Mouse (Mus musculus): ENCODE measurements around the gene Lmntd2. TPM values are rescaled to one million over a fixed set of nuclear protein-coding genes. Genes with fewer than 3 reads are reported as not detected.

Gene Lmntd2
- polyA plus RNA-seq, 1 experiment from 2014 or later = 2.7 TPM

DNA sequence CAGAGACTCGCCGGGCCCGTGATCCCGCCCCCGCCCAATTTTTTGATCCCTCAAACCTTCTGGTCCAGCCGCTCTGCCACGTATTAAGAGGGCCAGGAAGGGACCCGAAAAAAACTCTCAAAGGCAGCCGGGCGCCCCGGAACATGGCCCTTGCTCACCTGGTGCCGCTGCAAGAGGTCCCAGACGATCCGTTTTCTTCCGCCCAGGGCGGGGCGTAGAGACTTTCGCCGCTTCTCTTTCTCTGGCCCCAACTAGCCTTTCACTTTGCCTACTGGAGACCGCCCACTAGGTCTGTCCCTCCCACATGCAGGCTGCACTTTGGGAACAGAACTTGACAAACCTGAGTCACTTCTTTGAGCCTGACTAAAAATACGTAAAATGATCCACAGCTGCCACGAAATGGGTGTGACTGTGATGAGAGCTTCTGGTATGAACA, 45.3 kb downstream of the Lmntd2 start:
- no peaks in the 10 kb centered on the region for H3K27me3 ChIP-seq (ENCODE audit: control insufficient read depth, insufficient read depth, low read length)
- H3K9ac ChIP-seq (ENCODE audit: low read length) = peak overlapping the region; percentile 76
- H3K4me3 ChIP-seq (ENCODE audit: low read depth, low read length) = peak overlapping the region; percentile 59
- peaks cover 11% of the 10 kb centered on the region; the same call in 1 of the 2 replicates for H3K36me3 ChIP-seq (ENCODE audit: control insufficient read depth, insufficient read depth, low read length)
- peak overlapping the region; percentile 74 for H3K4me2 ChIP-seq (replicated peaks; ENCODE audit: low read depth)
- TF ChIP-seq EP300 (optimal IDR thresholded peaks at IDR 0.05) (peak; percentile 60), CTCF (IDR thresholded peaks at IDR 0.05; ENCODE audit: low read depth) (no peak)
- WGBS = under 1% methylated on average over 22 of the region's 22 CpGs
- H3K27ac ChIP-seq (replicated peaks) = peak overlapping the region; percentile 93
- peak; percentile 86 for DNase-seq (ENCODE audit: low spot score)
- ATAC-seq (ENCODE audit: low FRiP score, low TSS enrichment) = peak; percentile 50
- H3K9me3 ChIP-seq (ENCODE audit: control insufficient read depth, low read length) = no peaks in the 10 kb centered on the region
- H3K4me1 ChIP-seq (replicated peaks; ENCODE audit: control insufficient read depth, insufficient read depth) = peaks cover 9% of the 10 kb centered on the region

GRCm38 (mm10) chr7:141167901-141168517, 45.9 kb downstream of the Lmntd2 start:
- Histone ChIP-seq H3K27me3 (ENCODE audit: control insufficient read depth, insufficient read depth, low read length) (no peaks in the 10 kb centered on the region), H3K4me1 (replicated peaks; ENCODE audit: control insufficient read depth, insufficient read depth) (peaks cover 9% of the 10 kb centered on the region), H3K9me3 (ENCODE audit: control insufficient read depth, low read length) (no peaks in the 10 kb centered on the region), H3K36me3 (ENCODE audit: control insufficient read depth, insufficient read depth, low read length) (peaks cover 14% of the 10 kb centered on the region), H3K9ac (ENCODE audit: low read length) (peak overlapping the region; percentile 76), H3K27ac (replicated peaks) (peak overlapping the region; percentile 93), H3K4me2 (replicated peaks; ENCODE audit: low read depth) (peak overlapping the region; percentile 74), H3K4me3 (ENCODE audit: low read depth, low read length) (peak overlapping the region; percentile 59)
- DNase-seq (ENCODE audit: low spot score) (peak; percentile 79), ATAC-seq (ENCODE audit: low FRiP score, low TSS enrichment) (peak; percentile 63)
- TF ChIP-seq CTCF (IDR thresholded peaks at IDR 0.05; ENCODE audit: low read depth) (no peak), EP300 (optimal IDR thresholded peaks at IDR 0.05) (no peak)
- 6% methylated on average over 7 of the region's 7 CpGs for WGBS

DNA sequence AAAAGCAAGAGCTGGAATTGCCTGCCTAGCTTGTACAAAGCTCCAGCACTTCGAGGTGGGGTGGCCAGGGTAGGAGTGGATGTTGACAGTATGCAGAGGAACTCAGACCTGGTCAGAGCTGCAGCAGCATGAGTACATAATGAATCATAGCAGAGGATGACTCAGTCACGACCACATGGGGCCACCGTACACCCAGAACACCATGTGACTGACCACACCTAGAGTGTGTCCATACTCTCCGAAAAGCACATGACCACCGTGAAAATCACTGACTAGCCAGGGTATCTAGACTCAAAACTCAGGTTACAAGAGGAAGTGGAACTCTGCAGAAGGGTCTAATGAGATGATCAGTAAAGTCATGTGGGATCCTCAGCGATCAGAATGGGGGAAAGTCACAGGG, 49.0 kb downstream of the Lmntd2 start:
- Histone ChIP-seq H3K4me3 (ENCODE audit: low read depth, low read length) (no peak overlapping the region), H3K4me1 (replicated peaks; ENCODE audit: control insufficient read depth, insufficient read depth) (peaks cover 9% of the 10 kb centered on the region), H3K36me3 (ENCODE audit: control insufficient read depth, insufficient read depth, low read length) (peaks cover 33% of the 10 kb centered on the region), H3K9ac (ENCODE audit: low read length) (no peak overlapping the region), H3K9me3 (ENCODE audit: control insufficient read depth, low read length) (no peaks in the 10 kb centered on the region), H3K27ac (replicated peaks) (peak overlapping the region; percentile 80), H3K4me2 (replicated peaks; ENCODE audit: low read depth) (no peak overlapping the region), H3K27me3 (ENCODE audit: control insufficient read depth, insufficient read depth, low read length) (no peaks in the 10 kb centered on the region)
- ATAC-seq (ENCODE audit: low FRiP score, low TSS enrichment) (peak; percentile 93), DNase-seq (ENCODE audit: low spot score) (peak; percentile 86)
- 59% methylated on average over 6 of the region's 6 CpGs for whole genome bisulfite sequencing
- no peak for TF ChIP-seq CTCF (IDR thresholded peaks at IDR 0.05; ENCODE audit: low read depth)
- no peak for TF ChIP-seq EP300 (optimal IDR thresholded peaks at IDR 0.05)

GRCm38 (mm10) chr7:141164397-141164796, 49.5 kb downstream of the Lmntd2 start:
- ATAC-seq (ENCODE audit: low FRiP score, low TSS enrichment) = peak; percentile 25; the same call in 1 of the 2 replicates
- H3K4me3 ChIP-seq (ENCODE audit: low read depth, low read length) = no peak overlapping the region
- peak overlapping the region; percentile 80 for H3K27ac ChIP-seq (replicated peaks)
- H3K27me3 ChIP-seq (ENCODE audit: control insufficient read depth, insufficient read depth, low read length) = no peaks in the 10 kb centered on the region
- H3K4me1 ChIP-seq (replicated peaks; ENCODE audit: control insufficient read depth, insufficient read depth) = peaks cover 9% of the 10 kb centered on the region
- no peaks in the 10 kb centered on the region for H3K9me3 ChIP-seq (ENCODE audit: control insufficient read depth, low read length)
- H3K9ac ChIP-seq (ENCODE audit: low read length) = no peak overlapping the region
- WGBS = 83% methylated on average over 7 of the region's 7 CpGs
- no peak for TF ChIP-seq EP300 (optimal IDR thresholded peaks at IDR 0.05)
- no peak for TF ChIP-seq CTCF (IDR thresholded peaks at IDR 0.05; ENCODE audit: low read depth)
- no peak overlapping the region for H3K4me2 ChIP-seq (replicated peaks; ENCODE audit: low read depth)
- peaks cover 33% of the 10 kb centered on the region for H3K36me3 ChIP-seq (ENCODE audit: control insufficient read depth, insufficient read depth, low read length)
- no peak for DNase-seq (ENCODE audit: low spot score)

MicroRNAs within 50 kb of the gene (microRNA counts, 519-probe panel; counts per million panel counts)
- microRNA mmu-miR-210 = 5,661 counts per million, percentile 67 among the panel's probes with 10 or more counts

Small RNAs within 50 kb of the gene (microRNA-seq; reads per million reads assigned to microRNA genes)
- 1,168 reads per million, percentile 74 among the genes with 10 or more reads in this experiment for gene Mir210

Other genes starting within 250 kb of the Lmntd2 start
- gene Ifitm1, start 246.9 kb downstream of the Lmntd2 start, polyA plus RNA-seq (2015; fragmentation: Nextera tagmentation; extraction: Ambion mirVana) = 162 and 173 TPM in 2 replicates
- 350 and 450 TPM in 2 replicates for gene Ifitm3, start 203.3 kb downstream of the Lmntd2 start, polyA plus RNA-seq (2015; fragmentation: Nextera tagmentation; extraction: Ambion mirVana)
- gene Ifitm6, start 196.2 kb downstream of the Lmntd2 start, polyA plus RNA-seq (2015; fragmentation: Nextera tagmentation; extraction: Ambion mirVana) = 0.40 and 0.63 TPM in 2 replicates
- not detected in 2 replicates for gene Gm17387, start 184.9 kb downstream of the Lmntd2 start, polyA plus RNA-seq (2015; fragmentation: Nextera tagmentation; extraction: Ambion mirVana)
- gene B4galnt4, start 153.0 kb downstream of the Lmntd2 start, polyA plus RNA-seq (2015; fragmentation: Nextera tagmentation; extraction: Ambion mirVana) = 1.2 and 1.5 TPM in 2 replicates
- gene Pkp3, start 135.9 kb downstream of the Lmntd2 start, polyA plus RNA-seq (2015; fragmentation: Nextera tagmentation; extraction: Ambion mirVana) = 97.9 and 105 TPM in 2 replicates
- 12.6 and 14.0 TPM in 2 replicates for gene Sigirr, start 113.5 kb downstream of the Lmntd2 start, polyA plus RNA-seq (2015; fragmentation: Nextera tagmentation; extraction: Ambion mirVana)
- 17.9 and 20.4 TPM in 2 replicates for gene Ano9, start 96.3 kb downstream of the Lmntd2 start, polyA plus RNA-seq (2015; fragmentation: Nextera tagmentation; extraction: Ambion mirVana)
- gene Ptdss2, start 91.7 kb downstream of the Lmntd2 start, polyA plus RNA-seq (2015; fragmentation: Nextera tagmentation; extraction: Ambion mirVana) = 21.6 and 22.9 TPM in 2 replicates
- 216 and 220 TPM in 2 replicates for gene Rnh1, start 41.2 kb downstream of the Lmntd2 start, polyA plus RNA-seq (2015; fragmentation: Nextera tagmentation; extraction: Ambion mirVana)
- 118 and 125 TPM in 2 replicates for gene Hras, start 20.1 kb downstream of the Lmntd2 start, polyA plus RNA-seq (2015; fragmentation: Nextera tagmentation; extraction: Ambion mirVana)
- 2.8 and 3.5 TPM in 2 replicates for gene Lrrc56, start 19.9 kb downstream of the Lmntd2 start, polyA plus RNA-seq (2015; fragmentation: Nextera tagmentation; extraction: Ambion mirVana)
- 84.2 and 105 TPM in 2 replicates for gene Rassf7, start 1.8 kb upstream of the Lmntd2 start, polyA plus RNA-seq (2015; fragmentation: Nextera tagmentation; extraction: Ambion mirVana)
- gene Phrf1, start 14.7 kb upstream of the Lmntd2 start, polyA plus RNA-seq (2015; fragmentation: Nextera tagmentation; extraction: Ambion mirVana) = 19.1 and 19.9 TPM in 2 replicates
- 11.3 and 12.2 TPM in 2 replicates for gene Irf7, start 52.4 kb upstream of the Lmntd2 start, polyA plus RNA-seq (2015; fragmentation: Nextera tagmentation; extraction: Ambion mirVana)
- gene Cdhr5, start 62.7 kb upstream of the Lmntd2 start, polyA plus RNA-seq (2015; fragmentation: Nextera tagmentation; extraction: Ambion mirVana) = 1.2 and 2.0 TPM in 2 replicates
- 2.2 and 2.4 TPM in 2 replicates for gene Sct, start 65.1 kb upstream of the Lmntd2 start, polyA plus RNA-seq (2015; fragmentation: Nextera tagmentation; extraction: Ambion mirVana)
- gene Drd4, start 77.9 kb upstream of the Lmntd2 start, polyA plus RNA-seq (2015; fragmentation: Nextera tagmentation; extraction: Ambion mirVana) = 0.06 and 0.16 TPM in 2 replicates
- gene Deaf1, start 113.6 kb upstream of the Lmntd2 start, polyA plus RNA-seq (2015; fragmentation: Nextera tagmentation; extraction: Ambion mirVana) = 37.6 and 40.1 TPM in 2 replicates
- gene Tmem80, start 113.7 kb upstream of the Lmntd2 start, polyA plus RNA-seq (2015; fragmentation: Nextera tagmentation; extraction: Ambion mirVana) = 18.6 and 19.7 TPM in 2 replicates
- gene Eps8l2, start 124.8 kb upstream of the Lmntd2 start, polyA plus RNA-seq (2015; fragmentation: Nextera tagmentation; extraction: Ambion mirVana) = 86.1 and 96.5 TPM in 2 replicates
- gene Taldo1, start 178.1 kb upstream of the Lmntd2 start, polyA plus RNA-seq (2015; fragmentation: Nextera tagmentation; extraction: Ambion mirVana) = 459 and 468 TPM in 2 replicates
- gene Gatd1, start 200.1 kb upstream of the Lmntd2 start, polyA plus RNA-seq (2015; fragmentation: Nextera tagmentation; extraction: Ambion mirVana) = 30.8 and 33.8 TPM in 2 replicates
- 2.0 and 2.5 TPM in 2 replicates for gene Cend1, start 215.4 kb upstream of the Lmntd2 start, polyA plus RNA-seq (2015; fragmentation: Nextera tagmentation; extraction: Ambion mirVana)
- gene Slc25a22, start 223.8 kb upstream of the Lmntd2 start, polyA plus RNA-seq (2015; fragmentation: Nextera tagmentation; extraction: Ambion mirVana) = 17.2 and 17.6 TPM in 2 replicates
- 1.8 and 2.0 TPM in 2 replicates for gene Pidd1, start 229.9 kb upstream of the Lmntd2 start, polyA plus RNA-seq (2015; fragmentation: Nextera tagmentation; extraction: Ambion mirVana)
- 1,187 and 1,334 TPM in 2 replicates for gene Rplp2, start 233.3 kb upstream of the Lmntd2 start, polyA plus RNA-seq (2015; fragmentation: Nextera tagmentation; extraction: Ambion mirVana)
- 82.1 and 88.0 TPM in 2 replicates for gene Pnpla2, start 241.1 kb upstream of the Lmntd2 start, polyA plus RNA-seq (2015; fragmentation: Nextera tagmentation; extraction: Ambion mirVana)
- 20.8 and 23.5 TPM in 2 replicates for gene Cracr2b, start 247.0 kb upstream of the Lmntd2 start, polyA plus RNA-seq (2015; fragmentation: Nextera tagmentation; extraction: Ambion mirVana)

All from stomach, postnatal 0 days (tissue).